Mouse (Mus musculus) stomach, postnatal 0 days (tissue): Measurements from ENCODE around the gene Rnf148. TPM values are rescaled to one million over a fixed set of nuclear protein-coding genes. Genes with fewer than 3 reads are reported as not detected.

Source experiments
- ATAC-seq: fragments of 200-750 bp; cut with Nextera tagmentation; 2 replicates; pipeline ENCODE4 v1.8.0; 2017; ENCODE audit not compliant: low FRiP score, low TSS enrichment
- DNase-seq: peaks from one replicate; pipeline ENCODE4 v3.0.0-alpha.2; 2016; ENCODE audit warnings: low spot score
- H3K27ac ChIP-seq: fragments of 300-500 bp; sonication (generic); replicated peaks from 2 replicates; pipeline ENCODE4 v1.5.1; 2014; ENCODE audit warnings: mild to moderate bottlenecking, control low read depth
- H3K27me3 ChIP-seq: fragments of 300-500 bp; sonication (generic); 2 replicates; pipeline ENCODE4 v1.6.1; 2014; ENCODE audit warnings: low read length; ENCODE audit not compliant: control insufficient read depth, insufficient read depth
- H3K36me3 ChIP-seq: fragments of 300-500 bp; sonication (generic); 2 replicates; pipeline ENCODE4 v1.6.1; 2014; ENCODE audit warnings: low read length, mixed read lengths; ENCODE audit not compliant: control insufficient read depth, insufficient read depth
- H3K4me1 ChIP-seq: fragments of 300-500 bp; sonication (generic); replicated peaks from 2 replicates; pipeline ENCODE4 v1.6.1; 2014; ENCODE audit warnings: antibody characterized with exemption; ENCODE audit not compliant: control insufficient read depth, insufficient read depth
- H3K4me2 ChIP-seq: fragments of 300-500 bp; sonication (generic); replicated peaks from 2 replicates; pipeline ENCODE4 v1.6.1; 2014; ENCODE audit warnings: low read depth, mild to moderate bottlenecking, control low read depth, moderate library complexity
- H3K4me3 ChIP-seq: fragments of 300-500 bp; sonication (generic); 2 replicates; pipeline ENCODE4 v1.5.1; 2014; ENCODE audit warnings: low read depth, low read length, control low read depth
- H3K9ac ChIP-seq: fragments of 300-500 bp; sonication (generic); 2 replicates; pipeline ENCODE4 v1.6.1; 2014; ENCODE audit warnings: mild to moderate bottlenecking, low read length, control low read depth, mixed read lengths
- H3K9me3 ChIP-seq: fragments of 300-500 bp; sonication (generic); 2 replicates; pipeline ENCODE4 v1.6.1; 2016; ENCODE audit warnings: low read length; ENCODE audit not compliant: control insufficient read depth
- CTCF ChIP-seq: IDR thresholded peaks from 2 replicates; pipeline ENCODE4 v1.5.1; 2016; ENCODE audit warnings: antibody characterized with exemption, low read depth, mild to moderate bottlenecking, moderate library complexity
- EP300 ChIP-seq: optimal IDR thresholded peaks from 2 replicates; pipeline ENCODE3; 2016; ENCODE audit warnings: antibody characterized with exemption
- WGBS: fragments of 180-500 bp; shearing (Covaris S2); extraction: QIAGEN DNeasy Blood & Tissue Kit; methylation state at CpG from one replicate; pipeline ENCODE4 v1.1.7; 2014; 5-methylcytosine and 5-hydroxymethylcytosine counted together
- polyA plus RNA-seq: library from polyadenylated mRNA; unstranded; fragments of >200 nt; fragmentation: Nextera tagmentation; extraction: Ambion mirVana; gene quantifications from 2 replicates; pipeline ENCODE4 v1.2.1, GENCODE M21; 2015

Gene Rnf148
- polyA plus RNA-seq, 1 experiment from 2014 or later = 0.12 TPM

DNA sequence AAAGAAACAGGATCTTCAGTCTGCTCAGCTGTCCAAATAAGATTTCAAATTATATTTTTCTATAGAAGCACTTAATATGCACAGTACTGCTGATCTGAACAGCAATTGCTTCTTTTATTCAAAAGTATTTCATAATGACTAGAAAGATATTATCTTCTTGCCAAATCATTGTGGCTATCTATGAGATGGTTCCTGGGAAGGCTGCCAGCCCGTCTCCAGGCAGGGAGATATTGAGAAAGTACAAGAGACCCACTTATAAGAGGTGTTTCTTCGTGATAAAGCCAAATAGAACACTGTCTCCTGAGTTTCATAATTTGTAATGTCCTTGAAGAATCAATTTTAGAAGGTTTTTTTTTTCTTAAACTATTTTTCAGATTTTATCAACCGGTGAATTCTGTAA lies 17.9 kb downstream of the Rnf148 start:
- H3K9me3 ChIP-seq = no peaks in the 10 kb centered on the region

GRCm38 (mm10) chr6:23635208-23635607 lies 19.7 kb downstream of the Rnf148 start:
- no peak overlapping the region for H3K4me3 ChIP-seq
- H3K36me3 ChIP-seq = no peaks in the 10 kb centered on the region
- H3K27ac ChIP-seq = no peak overlapping the region
- H3K9me3 ChIP-seq = no peaks in the 10 kb centered on the region
- H3K4me2 ChIP-seq = no peak overlapping the region
- no peak for DNase-seq
- TF ChIP-seq EP300 = no peak
- TF ChIP-seq CTCF = no peak
- no peak for ATAC-seq
- WGBS = 93% methylated on average over 3 of the region's 3 CpGs
- no peak overlapping the region for H3K9ac ChIP-seq
- no peaks in the 10 kb centered on the region for H3K4me1 ChIP-seq
- H3K27me3 ChIP-seq = no peaks in the 10 kb centered on the region

More for the DNA sequence above, 17.9 kb downstream of the Rnf148 start:
- H3K27ac ChIP-seq = no peak overlapping the region
- no peak overlapping the region for H3K4me3 ChIP-seq
- H3K9ac ChIP-seq = no peak overlapping the region
- 67% methylated on average over 3 of the region's 3 CpGs for WGBS
- no peaks in the 10 kb centered on the region for H3K27me3 ChIP-seq
- no peaks in the 10 kb centered on the region for H3K4me1 ChIP-seq
- ATAC-seq (no peak), DNase-seq (no peak)
- H3K36me3 ChIP-seq = no peaks in the 10 kb centered on the region
- no peak for TF ChIP-seq CTCF
- no peak for TF ChIP-seq EP300
- H3K4me2 ChIP-seq = no peak overlapping the region

DNA sequence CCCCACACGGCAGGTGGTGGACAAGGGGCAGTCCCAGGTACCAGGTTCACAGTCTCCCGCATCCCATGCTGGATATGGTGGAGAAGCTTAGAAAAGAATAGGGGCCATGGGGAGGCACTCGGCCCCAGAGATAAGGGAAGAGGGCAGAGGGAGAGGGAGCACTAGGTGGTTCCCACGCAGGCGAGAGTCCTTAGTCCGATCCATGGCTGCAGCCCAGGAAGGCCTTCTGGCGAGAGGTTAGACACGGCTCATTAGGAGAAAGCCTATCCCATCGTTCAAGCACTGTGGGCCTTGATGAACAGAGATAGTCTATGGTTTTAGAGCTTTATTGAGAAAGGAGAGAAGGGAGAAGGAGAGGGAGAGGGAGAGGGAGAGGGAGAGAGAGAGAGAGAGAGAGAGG lies 20.9 kb downstream of the Rnf148 start:
- no peak overlapping the region for H3K4me2 ChIP-seq
- no peaks in the 10 kb centered on the region for H3K9me3 ChIP-seq
- no peaks in the 10 kb centered on the region for H3K36me3 ChIP-seq
- H3K4me1 ChIP-seq = no peaks in the 10 kb centered on the region
- no peaks in the 10 kb centered on the region for H3K27me3 ChIP-seq
- 88% methylated on average over 9 of the region's 9 CpGs for WGBS
- no peak for TF ChIP-seq CTCF
- no peak for TF ChIP-seq EP300
- H3K9ac ChIP-seq = no peak overlapping the region
- ATAC-seq (no peak), DNase-seq (no peak)
- no peak overlapping the region for H3K4me3 ChIP-seq
- H3K27ac ChIP-seq = no peak overlapping the region

DNA sequence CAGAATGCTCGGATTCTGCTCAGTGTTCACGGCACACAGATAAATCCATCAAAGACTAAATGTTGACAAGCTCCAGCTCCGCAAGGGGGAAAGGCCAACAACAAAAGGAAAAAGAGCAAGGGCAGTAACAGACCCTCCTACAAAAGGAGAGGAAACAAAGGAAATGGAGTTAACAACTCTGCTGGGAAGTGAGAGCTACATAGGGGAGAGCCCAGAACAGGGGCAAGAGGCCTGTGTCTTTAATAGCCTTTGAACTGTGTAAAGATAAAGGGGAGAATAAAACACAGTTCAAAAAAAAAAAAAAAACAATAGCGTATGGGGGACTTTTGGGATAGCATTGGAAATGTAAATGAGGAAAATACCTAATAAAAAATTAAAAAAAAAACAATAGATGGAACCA lies 24.5 kb downstream of the Rnf148 start:
- 31% methylated on average over 4 of the region's 4 CpGs for WGBS
- Histone ChIP-seq H3K27ac (no peak overlapping the region), H3K4me3 (no peak overlapping the region), H3K9me3 (no peaks in the 10 kb centered on the region), H3K4me2 (no peak overlapping the region), H3K36me3 (no peaks in the 10 kb centered on the region), H3K27me3 (no peaks in the 10 kb centered on the region), H3K4me1 (no peaks in the 10 kb centered on the region), H3K9ac (no peak overlapping the region)
- TF ChIP-seq CTCF = no peak
- TF ChIP-seq EP300 = no peak
- no peak for DNase-seq
- no peak for ATAC-seq

Other genes starting within 250 kb of the Rnf148 start
- gene Rnf133, start 4.8 kb downstream of the Rnf148 start, polyA plus RNA-seq = 0.12 TPM in 1 of 2 replicates, not detected in the other
- 4.8 and 5.1 TPM in 2 replicates for gene Cadps2, start 184.3 kb upstream of the Rnf148 start, polyA plus RNA-seq